Comparison of ENCODE assay signal across 27 mouse cellular contexts in the genomic region with DNA sequence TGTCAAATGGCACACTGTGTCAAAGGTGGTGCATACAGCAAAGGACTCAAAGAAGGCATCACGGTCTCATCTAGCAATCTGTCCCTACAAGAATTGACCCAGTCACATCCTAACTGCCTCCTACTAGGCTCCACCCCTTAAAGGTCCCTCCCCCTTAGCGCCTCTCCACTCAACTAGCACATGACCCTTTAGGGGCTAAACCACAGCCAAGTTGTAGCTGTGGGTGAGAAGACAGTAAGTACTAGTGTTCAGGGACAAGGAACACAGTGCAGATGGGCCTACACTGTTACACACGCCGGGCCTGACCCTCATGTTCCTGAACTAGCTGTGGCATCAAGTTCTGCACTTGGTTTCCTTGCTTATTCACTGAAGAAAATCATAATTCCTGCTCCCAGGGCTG.
A peak's percentile ranks its signal among the peaks of the same experiment; 100 is the strongest.
DNase-seq lines count a peak whose midpoint lies in the region; ATAC-seq and TF ChIP-seq lines count a peak whose summit lies in the region.
"Had no signal": no experiment of that assay in that cellular context is flagged by ENCODE, and none has a peak within 500 bp of the region (broad histone marks: within the 10 kb centered on the region; RNA-seq: fewer than 3 reads in every experiment).

No protein-coding gene starts in this region.

- dilution Hi-C loops in CH12.LX (cut with MboI; ENCODE audit: extremely low pct_ligation_motif_present, extremely low pct_unique_long_range_greater_than_20kb, low sequenced_read_pairs), result no loop called here

- TF ChIP-seq POLR2A in CH12.LX (IDR thresholded peaks at IDR 0.05; ENCODE audit: low read depth, low read length), result no peak

- no peak for TF ChIP-seq RAD21 in CH12.LX (IDR thresholded peaks at IDR 0.05; ENCODE audit: low read depth, low read length)

- peak; percentile 71 for ATAC-seq in megakaryocyte, adult 5-6 weeks (ENCODE audit: poor library complexity, severe bottlenecking)
- ATAC-seq: forebrain, embryonic 13.5 days; lung, postnatal 0 days; midbrain, embryonic 16.5 days had no signal

- H3K4me3 ChIP-seq in CH12.LX (replicated peaks in 1 of 3; ENCODE audit: low read depth in 2 of 3, low read length in 2 of 3, poor library complexity in 1 of 3), result peak overlapping the region in 1 of 3 experiments; percentile 17
- H3K4me3 ChIP-seq: embryonic facial prominence, embryonic 10.5 days; embryonic facial prominence, embryonic 15.5 days; forebrain, embryonic 13.5 days; hindbrain, embryonic 13.5 days; layer of hippocampus, adult 2 months; liver, embryonic 13.5 days; midbrain, embryonic 10.5 days; myocyte had no signal

- H3K9ac ChIP-seq in CH12.LX (ENCODE audit: insufficient read depth, low read depth), result no peak overlapping the region
- H3K9ac ChIP-seq: embryonic facial prominence, embryonic 15.5 days; forebrain, embryonic 13.5 days; hindbrain, embryonic 13.5 days; liver, embryonic 13.5 days had no signal

- no peak for TF ChIP-seq EP300 in CH12.LX (IDR thresholded peaks at IDR 0.05; ENCODE audit: low read length)

- no peaks in the 10 kb centered on the region for H3K27me3 ChIP-seq in CH12.LX (replicated peaks)
- H3K27me3 ChIP-seq: embryonic facial prominence, embryonic 15.5 days; hindbrain, embryonic 13.5 days; liver, embryonic 13.5 days had no signal

- DNase-seq in CH12.LX (ENCODE audit: extremely low read depth), result peak; percentile 79
- peak; percentile 43 for DNase-seq in T-cell, adult 2 months (ENCODE audit: low spot score)
- peak; percentile 80 to 91 for DNase-seq in natural killer cell, adult 2 months (ENCODE audit: low spot score in 2 of 2)
- DNase-seq in kidney, adult 11 months, result no peak
- DNase-seq in adrenal gland, adult 8-10 months, result no peak
- DNase-seq: adrenal gland, postnatal 36 days; cerebellum, adult 18-20 months; cerebellum, postnatal 10 days; gastrocnemius, postnatal 10 days; heart, postnatal 36 days; kidney, adult 18-20 months; kidney, postnatal 36 days; liver, embryonic 13.5 days; lung, adult 18-20 months; lung, postnatal 4 days had no signal

- in situ Hi-C loops in CH12.LX (cut with MboI; ENCODE audit: low pct_ligation_motif_present, low pct_unique_long_range_greater_than_20kb, low sequenced_read_pairs), result no loop called here

- H3K36me3 ChIP-seq in CH12.LX (replicated peaks in 1 of 2; ENCODE audit: control insufficient read depth in 1 of 2, insufficient read depth in 1 of 2, low read length in 1 of 2), result peaks cover 0 to 1% of the 10 kb centered on the region in 2 experiments
- H3K36me3 ChIP-seq: embryonic facial prominence, embryonic 10.5 days; embryonic facial prominence, embryonic 15.5 days; G1E; hindbrain, embryonic 13.5 days; liver, embryonic 13.5 days; midbrain, embryonic 10.5 days had no signal

- no peak overlapping the region; the same call in 1 of the 2 replicates for H3K4me2 ChIP-seq in CH12.LX (ENCODE audit: insufficient read depth, low read depth, poor library complexity, severe bottlenecking)
- H3K4me2 ChIP-seq: embryonic facial prominence, embryonic 15.5 days; forebrain, embryonic 13.5 days; heart, embryonic 11.5 days; hindbrain, embryonic 13.5 days; liver, embryonic 13.5 days had no signal

- H3K4me1 ChIP-seq in CH12.LX (ENCODE audit: control insufficient read depth in 1 of 2, insufficient read depth in 2 of 2), result peaks cover 28 to 80% of the 10 kb centered on the region in 2 experiments

- H3K9me3 ChIP-seq in CH12.LX (replicated peaks; ENCODE audit: low read length), result peaks cover 3% of the 10 kb centered on the region
- H3K9me3 ChIP-seq: embryonic facial prominence, embryonic 10.5 days; embryonic facial prominence, embryonic 15.5 days; forebrain, embryonic 13.5 days; G1E; hindbrain, embryonic 13.5 days; liver, embryonic 13.5 days; midbrain, embryonic 10.5 days had no signal

- TF ChIP-seq CTCF in CH12.LX (conservative IDR thresholded peaks at IDR 0.05 in 1 of 2, IDR thresholded peaks at IDR 0.05 in 1 of 2; ENCODE audit: low read depth in 2 of 2, low read length in 2 of 2), result no peak

- peak overlapping the region; percentile 24; the same call in 1 of the 2 replicates for H3K27ac ChIP-seq in CH12.LX (ENCODE audit: insufficient read depth, low read depth)
- H3K27ac ChIP-seq: embryonic facial prominence, embryonic 10.5 days; embryonic facial prominence, embryonic 15.5 days; forebrain, embryonic 13.5 days; hindbrain, embryonic 13.5 days; layer of hippocampus, adult 2 months; liver, embryonic 13.5 days; midbrain, embryonic 10.5 days had no signal

- H3K79me2 ChIP-seq in CH12.LX (replicated peaks; ENCODE audit: control insufficient read depth, extremely low read depth, insufficient read depth, poor library complexity, severe bottlenecking), result no peaks in the 10 kb centered on the region

TF ChIP-seq in CH12.LX, 34 proteins besides CTCF, POLR2A, EP300 and RAD21:
- peak; percentile 69 for TF ChIP-seq BHLHE40 (IDR thresholded peaks at IDR 0.05; ENCODE audit: low read depth, low read length)
- no peak for TF ChIP-seq POLR2AphosphoS2 (IDR thresholded peaks at IDR 0.05; ENCODE audit: low read depth, low read length)
- no peak for TF ChIP-seq ZMIZ1 (IDR thresholded peaks at IDR 0.05; ENCODE audit: low read depth, low read length)
- no peak for TF ChIP-seq UBTF (IDR thresholded peaks at IDR 0.05; ENCODE audit: low read depth, low read length)
- TF ChIP-seq MEF2A (IDR thresholded peaks at IDR 0.05; ENCODE audit: borderline replicate concordance, low read depth, low read length), result no peak
- 0 out of 2 replicates have a peak, but pooled peaks have one; percentile 46 for TF ChIP-seq TBP (conservative IDR thresholded peaks at IDR 0.05; ENCODE audit: low read depth, low read length)

Comparison
In these comparisons a context has a peak if more than half of its experiments do, and no peak if none do; other contexts are left out.
1. DNase-seq: peak in CH12.LX (single experiment), T-cell, adult 2 months (single experiment) and natural killer cell, adult 2 months (2 of 2); none in kidney, adult 11 months (single experiment) and adrenal gland, adult 8-10 months (single experiment).